Mouse (Mus musculus) erythroid progenitor cell, adult 5-6 weeks (primary cell): Measurements from ENCODE around the gene Ddx21. TPM values are rescaled to one million over a fixed set of nuclear protein-coding genes. Genes with fewer than 3 reads are reported as not detected.
A peak's percentile ranks its signal among the peaks of the same experiment; 100 is the strongest.
"Not testable (repeated sequence)": the region's sequence is repeated elsewhere in the genome, so short reads cannot be mapped to it uniquely, and the experiment has no call there.

ENCODE experiments used
- ATAC-seq: replicated peaks from 2 replicates; pipeline ENCODE4 v1.8.0; 2016; ENCODE audit warnings: moderate number of reproducible peaks, mild to moderate bottlenecking, moderate TSS enrichment, inconsistent platforms; ENCODE audit not compliant: poor library complexity, low FRiP score, severe bottlenecking
- total RNA-seq, 2 experiments: library from RNA; stranded (forward) in 1 of 2; stranded (reverse) in 1 of 2; fragments of 150-400 nt in 1 of 2; fragments of 186-747, 209-891 nt in 1 of 2; gene quantifications; 2 replicates each; pipeline versions ENCODE4 v1.2.3 to v1.2.4; 2015 to 2017; ENCODE audit warnings: low replicate concordance in 2 of 2

Ddx21 gene
- 16.3 and 19.5 TPM in 2 replicates for total RNA-seq (2015; ENCODE audit: low replicate concordance)
- 21.0 and 33.6 TPM in 2 replicates for total RNA-seq (2017; ENCODE audit: low replicate concordance)

DNA sequence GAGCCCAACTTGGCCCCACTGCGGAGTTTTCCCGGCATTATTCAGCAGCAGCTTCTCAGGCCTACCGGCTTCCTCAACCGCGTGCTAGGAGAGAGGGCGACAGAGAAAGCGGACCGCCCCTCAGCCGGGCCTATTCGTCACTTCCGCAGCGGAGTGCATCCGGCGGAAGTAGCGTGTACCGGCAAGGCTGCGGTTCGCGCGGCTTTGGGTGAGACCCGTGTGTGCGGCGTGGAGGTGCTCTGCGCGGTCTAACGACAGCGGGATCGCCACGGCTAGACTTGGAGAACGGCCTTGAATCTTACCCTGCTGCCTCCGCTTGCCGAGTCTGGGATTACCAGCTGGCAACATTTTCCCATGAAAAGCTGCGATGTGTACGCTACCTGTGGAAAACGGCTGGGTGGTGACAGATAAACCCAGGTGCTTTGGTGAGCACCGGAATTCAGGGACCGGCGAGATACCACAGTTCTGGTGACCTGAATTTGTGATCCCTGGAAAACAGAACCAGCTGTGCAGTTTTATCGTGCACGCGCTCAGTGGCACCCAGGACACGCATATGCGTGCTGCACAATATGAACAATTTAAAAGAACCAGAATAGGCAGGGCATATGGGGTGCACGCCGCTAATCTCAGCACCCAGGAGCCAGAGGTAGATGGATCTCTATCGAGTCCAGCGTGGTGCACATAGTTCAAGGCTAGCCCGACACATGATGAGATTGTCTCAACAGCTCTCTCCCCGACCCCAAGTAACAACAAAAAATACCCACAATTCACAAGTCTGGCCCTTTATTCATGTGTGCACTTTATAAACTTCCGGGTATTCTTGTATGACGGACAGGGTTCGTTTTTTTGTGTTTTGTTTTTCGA lies at the start of gene Ddx21:
TSS of gene Ddx21 (minus strand) at position 105 of the 864 bp plus-strand sequence.
- ATAC-seq: peak; percentile 98

DNA sequence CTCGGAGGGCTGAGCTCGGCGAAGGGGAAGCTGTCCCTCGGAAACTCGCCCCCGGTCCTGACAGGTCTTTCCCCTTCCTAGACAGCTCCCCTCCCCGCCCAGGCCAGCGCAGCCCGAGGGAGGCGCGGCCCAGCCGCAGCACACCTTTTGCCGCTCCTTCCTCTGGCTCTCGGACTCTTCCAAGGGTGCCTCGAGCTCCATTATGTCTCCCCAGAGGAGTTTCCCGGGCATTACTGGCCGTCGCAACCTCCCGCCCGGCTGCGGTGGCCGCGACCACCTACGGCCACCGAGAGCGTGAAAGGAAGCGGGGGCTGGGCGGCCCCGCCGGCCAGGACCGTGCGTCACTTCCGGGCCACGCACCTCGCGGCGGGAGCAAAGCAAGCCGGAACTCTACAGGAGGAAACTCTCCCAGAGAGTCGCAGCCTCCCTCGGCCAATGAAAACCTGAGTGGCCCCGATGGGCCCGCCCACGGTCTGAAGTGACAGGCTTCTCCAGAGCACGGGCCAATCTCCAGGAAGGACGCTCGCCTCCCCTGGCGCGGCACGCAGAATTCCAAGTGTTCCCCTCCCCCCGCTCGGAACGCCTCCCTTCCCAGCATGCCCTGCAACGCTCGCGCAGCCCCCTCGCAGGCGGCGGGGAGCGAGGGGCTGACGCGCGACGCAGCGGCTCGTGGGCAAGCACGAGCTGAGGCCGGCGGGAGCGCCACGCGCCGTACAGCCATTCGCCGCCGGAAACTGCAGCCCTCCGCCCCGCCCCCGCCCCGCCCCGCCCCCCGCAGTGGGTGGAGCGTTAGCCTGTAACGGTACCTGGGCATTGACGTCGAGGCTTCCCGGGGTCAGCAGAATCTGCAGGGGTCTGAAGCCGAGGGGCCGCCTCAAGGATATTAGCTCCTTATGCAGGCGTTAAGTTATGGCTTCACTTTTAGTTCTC lies 49.1 kb upstream of the Ddx21 start, which contains the start of gene Ddx50:
TSS of gene Ddx50 (minus strand) at position 338 of the 930 bp plus-strand sequence.
- ATAC-seq: peak; percentile 90

GRCm38 (mm10) chr10:62650358-62650782 lies 48.3 kb upstream of the Ddx21 start:
- ATAC-seq: peak; percentile 48

DNA sequence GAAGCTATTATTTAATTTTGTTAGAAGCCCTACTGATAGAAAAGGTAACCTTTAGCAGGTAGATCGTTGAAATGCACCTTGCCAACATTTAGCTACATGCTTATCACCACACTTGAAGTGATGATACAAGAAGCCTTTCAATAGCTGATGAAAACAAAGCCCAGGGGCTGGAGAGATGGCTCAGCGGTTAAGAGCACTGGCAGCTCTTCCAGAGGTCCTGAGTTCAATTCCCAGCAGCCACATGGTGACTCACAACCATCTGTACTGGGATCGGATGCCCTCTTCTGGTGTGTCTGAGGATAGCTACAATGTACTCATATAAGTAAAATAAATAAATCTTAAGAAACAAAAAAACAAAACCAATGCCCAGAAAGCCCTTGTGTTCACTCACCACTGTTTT lies 2.1 kb upstream of the Ddx21 start:
- no peak for ATAC-seq

DNA sequence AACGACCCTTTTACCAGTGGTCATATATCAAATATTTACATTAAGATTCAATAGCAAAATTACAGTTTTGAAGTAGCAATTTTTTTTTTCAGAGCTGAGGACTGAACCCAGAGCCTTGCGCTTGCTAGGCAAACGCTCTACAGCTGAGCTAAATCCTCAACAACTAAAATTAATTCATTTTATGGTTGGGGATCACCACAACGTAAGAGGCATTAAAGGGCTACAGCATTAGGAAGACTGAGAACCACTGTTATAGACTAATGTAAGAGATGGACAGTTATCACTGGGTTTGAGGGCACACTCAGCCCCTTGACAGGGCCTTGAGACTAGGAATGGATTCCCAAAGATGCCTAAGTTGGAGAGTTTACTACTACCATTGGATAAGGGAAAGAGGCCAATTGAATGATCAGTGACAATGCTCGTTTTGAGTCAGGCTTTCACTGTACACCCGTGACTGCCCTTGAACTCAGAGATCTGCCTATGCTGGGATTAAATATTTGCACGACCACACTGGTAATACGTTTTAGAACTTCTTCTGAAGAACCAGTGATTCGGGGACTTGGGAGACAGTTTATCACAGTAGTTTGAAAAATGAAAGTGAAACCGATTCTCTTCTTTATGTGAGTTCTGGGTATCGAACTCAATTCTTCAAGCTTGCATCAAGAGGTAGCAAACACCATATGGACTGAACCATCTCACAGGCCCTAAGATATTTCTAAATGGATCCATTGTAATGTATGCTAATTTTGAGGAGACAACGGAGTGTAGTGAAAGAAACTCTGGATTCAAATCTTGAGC lies 1.4 kb upstream of the Ddx21 start:
- ATAC-seq: no peak

- ATAC-seq: peak; percentile 62
Observed at GRCm38 (mm10) chr10:62601833-62602176, 276 bp downstream of the Ddx21 start.

GRCm38 (mm10) chr10:62601053-62601791 lies 859 bp downstream of the Ddx21 start:
- ATAC-seq: peak; percentile 55

DNA sequence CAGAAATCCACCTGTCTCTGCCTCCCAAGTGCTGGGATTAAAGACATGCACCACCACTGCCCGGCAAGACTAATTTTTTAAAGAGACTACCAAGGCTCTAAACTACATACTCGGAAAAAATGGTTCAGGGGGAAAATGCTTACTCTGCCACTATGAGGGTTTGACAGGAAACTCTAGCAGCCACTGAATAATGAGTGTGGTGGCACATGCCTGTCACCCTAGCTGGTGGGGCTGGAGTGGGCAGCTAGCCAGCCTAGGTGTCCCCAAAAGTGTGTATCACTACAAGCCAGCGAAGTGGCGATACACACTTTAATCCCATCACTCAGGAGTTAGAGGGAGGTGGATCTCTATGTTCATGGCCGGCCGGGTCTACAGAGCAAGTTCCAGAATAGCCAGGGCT lies 2.0 kb downstream of the Ddx21 start:
- ATAC-seq: no peak

DNA sequence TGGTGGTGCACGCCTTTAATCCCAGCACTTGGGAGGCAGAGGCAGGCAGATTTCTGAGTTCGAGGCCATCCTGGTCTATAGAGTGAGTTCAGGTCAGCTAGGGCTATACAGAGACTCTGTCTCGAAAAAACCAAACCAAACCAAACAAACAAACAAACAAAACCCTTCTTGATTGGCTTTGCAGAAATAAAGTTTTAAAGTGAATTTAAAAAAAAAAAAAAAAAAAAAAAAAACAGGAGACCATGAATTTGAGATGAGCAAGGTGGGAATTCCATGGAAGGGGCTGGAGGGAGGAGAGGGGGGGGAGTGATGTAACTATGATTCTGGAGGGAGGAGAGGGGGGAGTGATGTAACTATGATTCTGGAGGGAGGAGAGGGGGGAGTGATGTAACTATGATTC lies 2.8 kb downstream of the Ddx21 start:
- not testable (repeated sequence) for ATAC-seq

DNA sequence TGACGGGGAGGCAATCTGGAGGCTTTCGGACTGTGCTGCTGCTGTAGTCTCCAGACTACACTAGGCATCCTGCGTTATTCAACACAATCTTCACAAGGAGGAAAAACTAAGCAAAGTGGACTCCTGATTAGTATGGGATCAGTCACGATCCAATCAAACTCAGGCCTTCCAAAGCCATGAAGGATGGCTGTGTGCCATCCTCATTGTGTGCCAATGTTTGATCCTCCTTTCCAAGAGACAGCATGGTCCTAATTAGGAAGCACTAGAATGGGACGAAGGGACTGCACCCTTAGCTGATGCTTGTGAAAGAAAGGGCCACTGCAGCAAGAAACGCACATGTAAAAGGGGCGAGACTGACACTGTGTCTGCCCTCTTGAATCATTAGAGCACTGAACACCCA lies 9.6 kb downstream of the Ddx21 start:
- ATAC-seq: no peak

DNA sequence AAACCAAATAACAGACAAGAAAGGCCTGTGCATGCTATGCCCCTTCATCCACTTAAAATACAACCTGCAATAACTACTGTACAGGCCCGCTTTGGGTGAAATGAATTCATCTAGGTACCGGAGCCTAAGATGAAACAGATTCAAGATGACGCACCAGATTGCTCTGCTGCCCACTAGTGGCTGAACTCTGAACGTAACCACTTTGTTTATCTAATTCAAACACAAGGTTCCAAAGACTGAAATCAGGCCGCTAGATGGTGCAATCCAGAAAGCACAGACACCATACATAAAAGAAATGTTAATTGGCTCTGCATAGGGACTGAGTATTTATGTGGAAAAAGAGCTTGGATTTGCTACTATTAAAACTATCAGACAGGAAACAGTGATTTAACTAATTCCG lies 11.9 kb downstream of the Ddx21 start:
- ATAC-seq: peak; percentile 96

DNA sequence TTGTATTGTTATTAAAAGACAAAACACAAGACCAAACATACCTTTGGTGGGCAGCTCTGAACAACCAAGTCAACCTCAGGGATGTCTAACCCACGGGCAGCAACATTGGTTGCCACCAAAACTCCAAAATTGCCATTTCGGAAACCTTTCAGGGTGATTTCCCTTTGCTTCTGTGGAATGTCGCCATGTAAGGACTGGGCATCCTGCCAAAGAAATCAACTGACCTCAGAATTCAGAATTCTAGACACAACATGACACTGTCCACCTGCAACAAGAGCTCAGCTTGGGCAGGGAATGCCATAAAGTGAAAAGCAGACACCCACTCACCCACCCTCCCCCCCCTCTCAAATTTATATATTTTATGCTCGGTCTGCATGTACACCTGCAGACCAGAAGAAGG lies 13.5 kb downstream of the Ddx21 start:
- ATAC-seq: no peak

- ATAC-seq: no peak
Observed at GRCm38 (mm10) chr10:62583245-62583644, 18.8 kb downstream of the Ddx21 start.

DNA sequence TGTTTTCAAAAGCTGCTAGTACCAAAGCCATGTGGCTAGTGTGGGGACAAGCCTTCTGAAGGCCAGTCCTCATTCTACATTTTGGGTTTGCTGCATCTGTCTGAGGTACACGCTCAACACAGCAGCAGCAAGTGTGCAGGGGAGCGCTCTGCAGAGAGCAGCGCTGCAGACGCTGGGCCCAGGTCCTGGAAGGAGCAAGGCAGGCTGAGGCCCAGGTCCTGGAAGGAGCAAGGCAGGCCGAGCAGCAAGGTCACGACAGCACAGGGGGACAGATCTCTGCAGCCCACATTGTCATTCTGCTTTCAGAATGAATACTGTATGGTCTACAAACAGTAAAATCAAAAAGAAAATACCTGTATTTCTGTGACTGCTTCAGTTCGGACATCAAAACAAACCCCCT lies 19.4 kb downstream of the Ddx21 start:
- ATAC-seq: no peak

GRCm38 (mm10) chr10:62582263-62582662 lies 19.8 kb downstream of the Ddx21 start:
- no peak for ATAC-seq

DNA sequence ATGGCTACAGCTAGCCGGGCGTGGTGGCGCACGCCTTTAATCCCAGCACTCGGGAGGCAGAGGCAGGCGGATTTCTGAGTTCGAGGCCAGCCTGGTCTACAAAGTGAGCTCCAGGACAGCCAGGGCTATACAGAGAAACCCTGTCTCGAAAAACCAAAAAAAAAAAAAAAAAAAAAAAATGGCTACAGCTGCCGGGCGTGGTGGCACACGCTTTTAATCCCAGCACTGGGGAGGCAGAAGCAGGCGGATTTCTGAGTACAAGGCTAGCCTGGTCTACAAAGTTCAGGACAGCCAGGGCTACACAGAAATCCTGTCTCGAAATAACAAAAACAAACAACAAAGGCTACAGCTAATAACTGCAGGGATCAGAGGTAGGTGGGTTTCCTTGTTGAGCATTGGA lies 23.0 kb downstream of the Ddx21 start:
- ATAC-seq: not testable (repeated sequence)

GRCm38 (mm10) chr10:62578338-62579100 lies 23.6 kb downstream of the Ddx21 start, which contains the start of gene Kif1bp:
Gene Kif1bp (minus strand): TSS chr10:62578457.
- ATAC-seq: peak; percentile 97

- peak; percentile 72 for ATAC-seq
Observed at GRCm38 (mm10) chr10:62577673-62578337, 24.3 kb downstream of the Ddx21 start.
